Mouse (Mus musculus) erythroblast, embryonic 14.5 days (primary cell): Measurements from ENCODE around the gene Il6st. TPM values are rescaled to one million over a fixed set of nuclear protein-coding genes. Genes with fewer than 3 reads are reported as not detected.

Experiments
- H3K27me3 ChIP-seq: 2 replicates; pipeline ENCODE4 v1.6.1; 2012; ENCODE audit warnings: inconsistent platforms; ENCODE audit not compliant: control insufficient read depth
- H3K36me3 ChIP-seq: 2 replicates; pipeline ENCODE4 v1.6.1; 2012; ENCODE audit warnings: mild to moderate bottlenecking, inconsistent platforms; ENCODE audit not compliant: control insufficient read depth
- H3K4me1 ChIP-seq: 2 replicates; pipeline ENCODE4 v1.6.1; 2012; ENCODE audit warnings: inconsistent platforms; ENCODE audit not compliant: control insufficient read depth
- H3K4me3 ChIP-seq: replicated peaks from 2 replicates; pipeline ENCODE3; 2012; ENCODE audit warnings: moderate library complexity, mild to moderate bottlenecking, inconsistent platforms
- H3K9me3 ChIP-seq: 2 replicates; pipeline ENCODE4 v1.6.1; 2012; ENCODE audit warnings: low read length, inconsistent platforms, mixed read lengths; ENCODE audit not compliant: control insufficient read depth
- GATA1 ChIP-seq: IDR thresholded peaks from 2 replicates; pipeline ENCODE4 v1.6.1; 2012; ENCODE audit warnings: low read length, inconsistent platforms, mixed read lengths
- TAL1 ChIP-seq: IDR thresholded peaks from 3 replicates; pipeline ENCODE4 v1.6.1; 2012; ENCODE audit warnings: low read length, inconsistent platforms, mixed read lengths
- polyA plus RNA-seq: library from polyadenylated mRNA; stranded (reverse); fragments of >175 nt; gene quantifications from 2 replicates; pipeline ENCODE4 v1.2.3, GENCODE M21; 2012

Gene Il6st
- polyA plus RNA-seq, 1 experiment: 0.01 TPM

GRCm38 (mm10) chr13:112439917-112440361 lies 23.9 kb upstream of the Il6st start:
- Histone ChIP-seq H3K36me3 (no peaks in the 10 kb centered on the region), H3K4me1 (no peaks in the 10 kb centered on the region; the same call in 1 of the 2 replicates), H3K9me3 (no peaks in the 10 kb centered on the region), H3K27me3 (peaks cover 16% of the 10 kb centered on the region), H3K4me3 (no peak overlapping the region)
- TF ChIP-seq GATA1 (no peak), TAL1 (no peak)

DNA sequence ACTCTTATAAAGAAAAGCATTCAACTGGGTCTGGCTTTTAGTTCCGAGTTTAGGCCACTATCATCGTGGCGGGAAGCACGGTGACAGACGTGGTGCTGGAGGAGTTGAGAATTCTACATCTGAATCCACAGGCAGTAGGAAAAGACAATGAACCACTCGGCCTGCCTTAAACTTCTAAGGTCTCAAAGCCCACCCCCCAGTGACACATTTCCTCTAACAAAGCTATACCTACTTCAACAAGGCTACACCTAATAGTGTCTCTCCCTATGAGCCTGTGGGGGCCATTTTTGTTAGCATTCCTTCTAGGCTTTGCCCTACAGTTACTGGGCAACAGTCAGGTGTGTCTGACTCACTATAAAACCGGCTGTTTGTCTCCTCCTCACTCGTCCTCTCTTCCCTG lies 23.2 kb upstream of the Il6st start:
- no peak overlapping the region for H3K4me3 ChIP-seq
- peaks cover 16% of the 10 kb centered on the region for H3K27me3 ChIP-seq
- H3K9me3 ChIP-seq: no peaks in the 10 kb centered on the region
- TF ChIP-seq GATA1 (no peak), TAL1 (no peak)
- no peaks in the 10 kb centered on the region for H3K36me3 ChIP-seq
- no peaks in the 10 kb centered on the region; the same call in 1 of the 2 replicates for H3K4me1 ChIP-seq

GRCm38 (mm10) chr13:112442867-112443529 lies 20.9 kb upstream of the Il6st start:
- no peaks in the 10 kb centered on the region; the same call in 1 of the 2 replicates for H3K4me1 ChIP-seq
- peaks cover 16% of the 10 kb centered on the region for H3K27me3 ChIP-seq
- no peak overlapping the region for H3K4me3 ChIP-seq
- no peaks in the 10 kb centered on the region for H3K36me3 ChIP-seq
- TF ChIP-seq TAL1 (no peak), GATA1 (no peak)
- no peaks in the 10 kb centered on the region for H3K9me3 ChIP-seq

GRCm38 (mm10) chr13:112447108-112447665 lies 16.7 kb upstream of the Il6st start:
- Histone ChIP-seq H3K4me3 (no peak overlapping the region), H3K27me3 (no peaks in the 10 kb centered on the region; the same call in 1 of the 2 replicates), H3K36me3 (no peaks in the 10 kb centered on the region), H3K4me1 (no peaks in the 10 kb centered on the region), H3K9me3 (no peaks in the 10 kb centered on the region)
- TF ChIP-seq GATA1 (no peak), TAL1 (no peak)

DNA sequence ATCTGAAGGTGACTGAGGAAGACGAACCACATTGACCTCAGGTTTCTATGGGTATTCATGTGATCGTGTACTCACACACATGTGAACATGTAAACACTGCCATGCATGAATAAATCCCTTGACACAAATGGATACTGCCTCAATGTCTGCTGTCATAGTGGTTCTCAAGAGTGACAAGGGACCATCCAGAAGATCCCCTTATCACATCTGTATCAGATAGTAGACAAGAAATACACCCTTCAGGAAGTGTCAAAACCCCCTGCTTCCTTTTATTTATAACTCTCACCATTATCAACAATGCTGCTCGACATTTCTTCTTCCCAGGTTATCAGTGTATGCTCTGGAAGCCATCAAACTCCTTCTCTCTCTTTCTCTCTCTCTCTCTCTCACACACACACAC lies 13.7 kb upstream of the Il6st start:
- Histone ChIP-seq H3K27me3 (no peaks in the 10 kb centered on the region), H3K36me3 (no peaks in the 10 kb centered on the region), H3K9me3 (no peaks in the 10 kb centered on the region), H3K4me1 (no peaks in the 10 kb centered on the region), H3K4me3 (no peak overlapping the region)
- TF ChIP-seq GATA1: no peak
- TF ChIP-seq TAL1: no peak

GRCm38 (mm10) chr13:112457366-112457765 lies 6.5 kb upstream of the Il6st start:
- H3K4me3 ChIP-seq: no peak overlapping the region
- peaks cover 9% of the 10 kb centered on the region for H3K27me3 ChIP-seq
- H3K4me1 ChIP-seq: no peaks in the 10 kb centered on the region
- no peak for TF ChIP-seq TAL1
- TF ChIP-seq GATA1: no peak
- H3K36me3 ChIP-seq: no peaks in the 10 kb centered on the region
- H3K9me3 ChIP-seq: no peaks in the 10 kb centered on the region

DNA sequence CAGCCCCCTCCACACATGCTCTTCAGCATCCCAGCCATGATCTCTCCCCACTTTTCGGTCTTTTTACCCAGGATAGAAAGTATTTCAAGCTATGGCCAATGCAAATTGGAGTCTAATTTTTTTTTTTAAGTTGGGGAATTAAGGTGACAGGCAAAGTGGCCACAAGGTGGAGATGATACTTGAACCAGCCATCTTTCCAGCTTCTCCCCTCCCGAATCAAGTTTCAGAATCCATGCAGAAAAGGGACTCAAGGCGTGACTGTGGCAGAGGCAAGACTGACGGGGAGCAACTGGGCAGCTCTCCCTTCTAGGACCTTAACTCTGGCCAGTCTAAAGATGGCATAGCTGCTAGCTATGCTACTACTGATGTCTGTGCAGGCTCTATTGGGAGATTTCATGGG lies 5.9 kb upstream of the Il6st start:
- Histone ChIP-seq H3K4me1 (no peaks in the 10 kb centered on the region; the same call in 1 of the 2 replicates), H3K27me3 (peaks cover 13% of the 10 kb centered on the region)

GRCm38 (mm10) chr13:112458435-112459018 lies 5.3 kb upstream of the Il6st start:
- Histone ChIP-seq H3K4me1 (peaks cover 5% of the 10 kb centered on the region), H3K9me3 (no peaks in the 10 kb centered on the region), H3K36me3 (no peaks in the 10 kb centered on the region), H3K27me3 (peaks cover 18% of the 10 kb centered on the region), H3K4me3 (no peak overlapping the region)
- TF ChIP-seq GATA1: no peak
- no peak for TF ChIP-seq TAL1

More for the DNA sequence above, 5.9 kb upstream of the Il6st start:
- Histone ChIP-seq H3K4me3 (no peak overlapping the region), H3K9me3 (no peaks in the 10 kb centered on the region), H3K36me3 (no peaks in the 10 kb centered on the region)
- TF ChIP-seq GATA1 (no peak), TAL1 (no peak)

DNA sequence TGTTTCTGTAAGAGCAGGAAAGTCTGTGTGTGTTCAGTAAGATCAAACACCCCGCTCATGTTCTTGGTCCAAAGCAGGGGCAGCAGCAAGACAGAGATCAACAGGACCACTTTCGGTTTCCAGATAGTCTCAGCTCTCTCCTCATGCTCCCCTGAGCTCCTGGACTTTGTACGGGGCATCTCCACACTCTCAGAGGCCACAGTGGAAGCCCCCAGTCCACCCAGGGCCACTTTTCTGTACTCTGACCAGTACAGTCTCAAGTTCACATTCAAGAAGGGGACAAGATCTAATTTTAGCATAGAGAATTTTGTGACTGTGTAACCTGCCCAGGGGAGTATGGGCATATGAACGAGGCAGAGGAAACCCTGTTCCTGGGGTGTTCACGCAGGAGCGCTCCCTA lies 3.9 kb upstream of the Il6st start:
- no peaks in the 10 kb centered on the region for H3K9me3 ChIP-seq
- H3K36me3 ChIP-seq: no peaks in the 10 kb centered on the region
- no peak overlapping the region for H3K4me3 ChIP-seq
- peaks cover 15% of the 10 kb centered on the region for H3K4me1 ChIP-seq
- peaks cover 33% of the 10 kb centered on the region for H3K27me3 ChIP-seq
- no peak for TF ChIP-seq GATA1
- TF ChIP-seq TAL1: no peak

GRCm38 (mm10) chr13:112462411-112462987 lies 1.4 kb upstream of the Il6st start:
- Histone ChIP-seq H3K4me3 (no peak overlapping the region), H3K9me3 (no peaks in the 10 kb centered on the region), H3K4me1 (peaks cover 15% of the 10 kb centered on the region), H3K27me3 (peaks cover 51% of the 10 kb centered on the region), H3K36me3 (no peaks in the 10 kb centered on the region)
- TF ChIP-seq TAL1 (no peak), GATA1 (no peak)
